Mouse (Mus musculus): ENCODE data around the gene Tprn.

Tprn gene

DNA sequence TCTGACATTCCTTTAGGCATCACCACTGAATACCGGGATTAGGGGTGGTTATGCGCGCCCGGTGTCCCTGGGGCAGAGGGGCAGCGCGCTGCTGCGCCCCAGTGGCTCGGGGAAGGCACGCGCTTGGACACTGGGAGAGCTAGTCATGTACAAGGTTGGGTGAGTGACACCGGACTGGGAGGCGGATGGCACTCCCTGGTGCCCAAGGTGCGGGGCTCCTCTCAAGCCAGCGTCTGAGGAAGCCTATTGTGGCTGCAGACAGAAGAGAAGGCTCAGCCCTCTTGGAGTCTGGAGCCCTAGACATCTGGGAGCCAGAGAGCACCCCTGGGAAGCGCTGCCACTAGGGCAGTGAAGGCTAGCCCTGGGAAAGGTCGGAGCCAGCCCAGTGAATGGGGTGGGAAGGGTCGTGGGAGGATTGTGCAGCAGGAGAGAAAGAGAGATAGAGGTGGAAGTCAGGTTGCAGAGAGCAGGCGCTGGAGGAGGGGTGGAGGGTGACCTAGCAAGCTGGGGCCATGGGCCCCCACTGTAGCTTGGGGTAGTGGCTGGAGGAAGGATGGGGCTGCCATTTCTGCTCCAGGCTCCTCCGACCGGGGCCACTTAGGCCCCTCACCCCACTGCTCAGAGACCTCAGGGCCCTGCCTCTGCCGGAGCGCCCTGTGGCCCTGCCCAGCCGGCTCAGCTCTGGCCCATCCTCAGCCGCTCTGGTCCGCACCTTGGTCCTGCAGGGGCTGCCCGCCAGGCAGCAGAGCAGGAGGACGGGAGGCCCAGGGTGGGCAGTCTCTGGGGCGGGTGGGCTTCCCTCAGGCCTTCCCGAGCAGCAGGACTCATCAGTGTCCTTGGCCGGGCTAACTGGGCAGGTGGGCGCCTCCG is 29.0 kb downstream of the Tprn start:
- no peak for DNase-seq (ENCODE audit: extremely low read depth, low read depth, low spot score)

DNA sequence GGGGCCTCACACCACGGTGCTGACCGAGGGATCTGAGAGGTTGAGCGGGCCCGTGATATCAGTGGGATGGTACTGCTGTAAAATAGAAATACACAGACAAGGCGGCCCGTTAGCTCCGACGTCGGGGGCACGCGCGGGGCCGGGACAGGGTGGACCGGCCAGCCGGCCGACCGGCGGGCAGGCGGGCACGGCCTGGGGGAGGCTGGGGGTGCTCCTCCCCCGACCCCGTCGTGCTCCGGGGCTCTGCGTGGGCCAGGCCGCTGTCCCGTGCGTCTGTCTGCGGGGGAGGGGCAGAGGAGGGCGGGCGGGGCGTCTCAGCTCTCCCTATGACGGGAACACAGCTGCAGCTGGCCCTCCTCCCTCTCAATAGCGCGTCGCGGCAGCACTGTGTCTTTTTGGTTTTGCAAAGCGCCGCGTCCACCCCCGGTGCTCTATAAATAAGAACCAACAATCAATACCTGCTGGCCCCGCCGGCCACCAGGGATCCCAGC is 29.7 kb downstream of the Tprn start:
- DNase-seq (ENCODE audit: extremely low read depth, low read depth, low spot score): no peak

- DNase-seq (ENCODE audit: extremely low read depth, low read depth, low spot score): no peak
Measured at GRCm38 (mm10) chr2:25292856-25293255, 30.4 kb downstream of the Tprn start.

DNA sequence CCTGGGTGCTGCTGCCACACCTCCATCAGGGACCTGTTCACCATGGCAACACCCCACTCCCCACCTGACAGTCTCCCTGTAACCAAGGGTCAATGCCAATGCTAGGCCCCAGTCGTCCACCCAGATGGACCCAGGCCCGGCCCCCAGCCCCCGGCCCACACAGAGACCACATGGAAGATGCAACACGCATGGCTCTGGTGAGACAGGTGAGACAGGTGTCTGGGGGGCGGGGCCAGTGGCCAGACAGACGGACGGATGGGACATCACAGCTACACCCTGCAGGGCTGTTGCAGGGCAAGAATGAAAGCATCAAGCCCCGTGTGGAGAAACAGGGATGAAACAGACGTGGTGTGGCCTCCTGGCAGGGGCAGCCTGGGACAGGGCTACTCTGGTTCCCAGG is 31.3 kb downstream of the Tprn start:
- no peak for DNase-seq (ENCODE audit: extremely low read depth, low read depth, low spot score)

- DNase-seq (ENCODE audit: extremely low read depth, low read depth, low spot score): no peak
Measured at GRCm38 (mm10) chr2:25297093-25297492, 34.7 kb downstream of the Tprn start.

- DNase-seq (ENCODE audit: extremely low read depth, low read depth, low spot score): no peak
Measured at GRCm38 (mm10) chr2:25298046-25298445, 35.6 kb downstream of the Tprn start.

DNA sequence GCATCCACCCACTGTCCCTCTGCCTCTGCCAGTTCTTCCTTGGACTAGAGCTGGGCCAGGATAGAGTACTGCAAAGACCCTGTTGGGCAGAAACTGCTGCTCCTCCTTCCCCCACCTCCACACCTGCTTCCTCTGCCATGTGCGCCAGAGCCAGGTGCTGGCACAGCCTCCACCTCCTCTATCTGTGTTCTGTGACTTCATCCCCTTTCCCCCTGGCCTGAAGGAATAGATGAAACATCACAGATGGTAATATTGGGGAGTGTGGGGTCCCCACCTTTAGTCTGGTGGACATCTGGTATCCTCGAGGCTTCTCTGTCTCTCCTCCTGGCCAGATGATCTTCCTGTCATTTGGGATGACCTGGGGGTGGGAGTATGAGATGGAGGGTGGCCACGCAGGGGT is 41.0 kb downstream of the Tprn start:
- DNase-seq (ENCODE audit: extremely low read depth, low read depth, low spot score): no peak

GRCm38 (mm10) chr2:25303931-25304656 is 41.7 kb downstream of the Tprn start:
- DNase-seq (ENCODE audit: extremely low read depth, low read depth, low spot score): no peak

GRCm38 (mm10) chr2:25304657-25305541 is 42.5 kb downstream of the Tprn start:
- DNase-seq (ENCODE audit: extremely low read depth, low read depth, low spot score): no peak

DNA sequence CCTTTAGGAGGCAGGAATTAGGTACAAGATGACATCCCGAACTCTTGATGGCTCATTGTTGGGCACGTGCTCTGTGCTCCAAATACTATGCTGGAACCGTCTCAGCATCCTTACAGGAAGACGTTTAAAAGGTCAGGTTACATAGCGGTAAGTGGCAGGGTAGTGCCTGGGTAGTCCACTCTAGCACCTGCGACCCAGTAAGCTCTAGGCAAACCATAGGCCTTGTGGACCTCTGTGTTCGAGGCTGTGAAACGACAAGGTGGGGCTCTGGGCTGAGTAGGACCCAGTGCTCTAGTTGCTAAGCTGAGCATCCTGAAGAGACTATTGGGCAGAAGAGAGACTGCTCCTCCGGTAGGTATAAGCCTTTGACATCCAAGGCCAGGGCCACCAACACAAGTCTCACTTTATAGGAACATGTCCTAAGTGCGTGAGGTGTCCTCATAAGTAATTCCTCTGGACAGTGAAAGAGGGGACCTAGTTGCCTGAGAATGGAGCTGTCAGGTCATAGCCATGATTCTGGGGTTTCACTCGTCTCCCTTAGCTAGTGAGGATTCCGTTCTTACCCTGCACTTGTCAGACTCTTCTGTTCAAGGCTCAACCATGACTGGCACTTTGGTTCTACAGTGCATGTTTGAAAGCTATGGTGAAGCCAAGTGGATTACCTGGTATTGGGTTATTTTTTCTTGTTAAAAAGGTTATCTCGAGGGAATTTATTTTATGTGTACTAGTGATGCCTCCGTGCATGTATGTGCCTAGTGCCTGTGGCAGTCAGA is 43.4 kb downstream of the Tprn start:
- DNase-seq (ENCODE audit: extremely low read depth, low read depth, low spot score): no peak

DNA sequence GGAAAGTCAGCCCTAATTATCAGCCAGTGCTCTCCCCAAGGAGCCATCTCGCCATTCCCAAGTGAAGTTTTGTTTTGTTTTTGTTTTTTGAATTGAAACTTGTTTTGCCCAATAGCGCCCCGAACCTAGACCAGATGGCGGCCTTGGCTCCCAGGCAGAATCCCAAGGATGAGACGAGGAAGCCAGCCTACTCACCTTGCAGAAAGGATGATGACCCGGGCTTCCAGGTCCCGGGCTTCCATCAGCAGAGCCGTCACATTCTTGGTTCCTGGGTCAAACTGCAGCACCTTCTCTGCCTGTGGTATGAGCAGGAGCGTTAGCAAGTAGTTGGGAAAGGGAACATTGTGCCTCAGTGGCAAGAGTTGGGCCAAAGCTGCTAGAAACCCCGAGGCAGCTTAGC is 47.8 kb downstream of the Tprn start:
- no peak for DNase-seq (ENCODE audit: extremely low read depth, low read depth, low spot score)

DNA sequence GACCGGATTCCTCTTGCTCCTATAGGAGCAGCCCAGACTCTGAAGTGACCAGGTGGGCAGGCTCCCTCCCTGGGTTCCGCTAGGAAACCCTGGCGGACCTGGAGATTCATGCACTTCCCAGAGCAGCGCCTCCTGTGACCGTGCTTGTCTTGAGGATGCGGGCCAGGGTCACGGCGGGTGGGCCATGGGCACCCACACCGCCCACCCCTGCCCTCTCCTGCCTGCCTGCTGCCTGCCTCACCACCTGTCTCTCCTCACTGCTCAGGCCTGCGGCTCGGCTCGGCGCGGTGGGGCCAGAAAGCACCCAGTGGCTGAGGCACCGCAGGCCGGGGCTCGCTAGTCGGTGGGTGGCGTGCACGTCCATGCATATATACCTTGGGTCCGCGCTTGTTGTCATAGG is 48.6 kb downstream of the Tprn start:
- DNase-seq (ENCODE audit: extremely low read depth, low read depth, low spot score): no peak

- DNase-seq (ENCODE audit: extremely low read depth, low read depth, low spot score): no peak
Measured at GRCm38 (mm10) chr2:25311491-25311891, 49.1 kb downstream of the Tprn start.

DNA sequence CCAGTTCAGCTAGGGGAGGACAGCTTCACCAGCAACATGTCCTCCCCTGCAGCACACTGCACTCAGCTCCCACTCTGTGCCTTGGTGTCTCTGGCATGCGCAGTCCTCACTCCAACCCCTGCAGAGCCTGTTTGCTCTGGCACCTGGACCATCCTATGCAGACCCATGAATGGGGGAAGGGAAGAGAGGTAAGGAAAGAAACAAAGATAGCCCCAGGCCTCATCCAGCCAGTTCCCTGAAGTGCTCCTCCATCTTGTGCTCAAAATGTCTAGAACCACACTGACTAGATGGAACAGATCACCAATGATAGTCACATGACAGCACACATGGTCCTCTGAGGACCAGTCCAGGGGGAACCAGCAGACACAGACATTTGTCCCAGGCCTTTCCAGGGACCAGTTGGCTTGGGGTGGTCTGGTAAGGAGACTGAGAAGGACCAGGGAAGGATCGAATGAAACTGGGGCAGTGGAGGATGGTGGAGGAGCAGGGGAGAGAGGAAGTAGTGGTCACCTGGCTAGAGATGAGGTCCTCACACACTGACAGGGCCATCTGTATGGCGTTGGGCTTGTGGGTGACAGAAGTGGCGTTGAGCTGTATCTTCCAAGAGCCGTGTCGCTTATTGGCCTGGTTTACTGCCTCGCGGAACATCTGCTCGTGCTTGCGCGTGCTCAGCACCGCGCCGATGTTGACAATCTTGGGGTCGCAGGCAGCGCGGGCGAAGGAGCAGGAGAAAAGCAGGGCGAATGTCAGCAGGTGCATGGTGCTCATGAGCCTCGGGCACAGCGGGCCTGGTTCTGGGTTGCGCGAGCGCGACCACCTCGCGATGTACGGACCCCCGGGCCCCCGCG is 55.9 kb downstream of the Tprn start:
- no peak for DNase-seq (ENCODE audit: extremely low read depth, low read depth, low spot score)

DNA sequence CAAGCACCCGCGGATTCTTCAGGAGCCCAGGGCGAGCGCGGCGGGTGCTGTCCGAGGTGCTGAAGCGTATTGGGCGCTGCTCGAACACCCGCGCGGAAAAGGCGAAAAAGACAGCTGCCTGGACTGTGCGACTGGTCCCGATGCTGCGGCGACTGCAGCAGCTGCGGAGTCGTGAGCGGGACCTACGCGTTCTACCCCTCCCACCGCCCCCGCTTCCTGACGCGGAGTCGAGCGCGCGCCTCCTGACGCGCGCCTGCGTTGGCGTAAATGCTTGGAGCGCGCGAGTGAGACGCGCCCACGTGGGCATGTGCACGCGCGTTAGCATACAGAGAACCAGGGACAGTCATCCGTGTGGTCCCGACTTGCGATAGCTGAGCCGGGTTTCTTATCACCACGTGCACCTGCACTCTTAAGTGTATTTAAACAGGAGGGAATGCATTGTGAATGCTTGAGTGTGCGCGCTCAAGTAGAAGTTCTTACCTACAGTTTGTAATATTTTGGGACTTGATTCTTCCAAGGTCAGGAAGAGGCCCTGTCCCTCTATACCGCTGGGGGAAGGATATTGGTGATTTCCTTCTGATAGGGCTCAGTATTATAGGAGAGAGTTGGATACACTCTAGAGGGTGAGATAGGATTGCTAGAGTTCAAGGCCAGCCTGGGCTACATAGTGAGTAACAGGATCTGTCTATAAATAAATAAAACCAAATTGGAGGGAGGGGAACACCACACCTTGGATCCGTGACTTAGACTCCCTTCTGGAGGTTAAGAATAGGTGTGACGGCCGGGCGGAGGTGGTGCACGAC is 56.8 kb downstream of the Tprn start, which contains the start of gene Grin1:
Grin1 (minus strand) TSS at position 217 of the 803 bp plus-strand sequence.
- no peak for DNase-seq (ENCODE audit: extremely low read depth, low read depth, low spot score)
